Mouse (Mus musculus) E14TG2a.4 (cell line): ENCODE measurements around the gene Tmem269.

ENCODE experiments used
- H3K27me3 ChIP-seq: 2 replicates; pipeline ENCODE4 v1.6.1; 2014; ENCODE audit warnings: low read length, control low read depth; ENCODE audit not compliant: insufficient read depth
- H3K36me3 ChIP-seq: 2 replicates; pipeline ENCODE4 v1.6.1; 2014; ENCODE audit warnings: low read length, control low read depth; ENCODE audit not compliant: insufficient read depth
- H3K4me1 ChIP-seq: replicated peaks from 2 replicates; pipeline ENCODE4 v1.6.1; 2014; ENCODE audit warnings: low read depth, low read length, control low read depth
- H3K4me3 ChIP-seq: replicated peaks from 2 replicates; pipeline ENCODE4 v1.5.1; 2014; ENCODE audit warnings: mild to moderate bottlenecking, low read length
- H3K9me3 ChIP-seq: 2 replicates; pipeline ENCODE4 v1.6.1; 2014; ENCODE audit warnings: low read length, control low read depth
- CTCF ChIP-seq: conservative IDR thresholded peaks from 2 replicates; pipeline ENCODE4 v1.5.1; 2014; ENCODE audit warnings: low read length
- NANOG ChIP-seq: IDR thresholded peaks from 2 replicates; pipeline ENCODE4 v1.6.1; 2014; ENCODE audit warnings: borderline replicate concordance, low read length, mixed read lengths
- POU5F1 ChIP-seq: IDR thresholded peaks from 2 replicates; pipeline ENCODE4 v1.6.1; 2014; ENCODE audit warnings: low read length, borderline replicate concordance

The Tmem269 gene

DNA sequence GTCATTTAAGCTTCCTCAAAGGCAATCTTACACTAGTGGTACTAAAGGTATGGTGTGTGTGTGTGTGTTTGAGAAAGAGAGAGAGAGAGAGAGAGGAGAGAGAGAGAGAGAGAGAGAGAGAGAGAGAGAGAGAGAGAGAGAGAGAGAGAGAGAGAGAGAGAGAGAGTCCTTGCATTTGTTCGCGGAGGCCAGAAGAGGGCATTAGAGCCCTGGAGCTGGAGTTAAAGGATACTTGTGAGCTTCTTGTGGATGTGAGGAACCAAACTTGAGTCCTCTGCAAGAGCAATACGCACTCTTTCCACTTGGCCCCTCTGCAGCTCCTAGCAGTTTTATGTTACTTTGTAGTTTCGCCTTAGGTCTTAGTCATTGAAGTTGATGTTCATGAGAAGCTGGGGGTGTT is 55.0 kb downstream of the Tmem269 start:
- Histone ChIP-seq H3K4me3 (no peak overlapping the region), H3K27me3 (no peaks in the 10 kb centered on the region), H3K9me3 (no peaks in the 10 kb centered on the region), H3K4me1 (peaks cover 16% of the 10 kb centered on the region), H3K36me3 (no peaks in the 10 kb centered on the region)
- TF ChIP-seq POU5F1 (no peak), CTCF (no peak), NANOG (no peak)

DNA sequence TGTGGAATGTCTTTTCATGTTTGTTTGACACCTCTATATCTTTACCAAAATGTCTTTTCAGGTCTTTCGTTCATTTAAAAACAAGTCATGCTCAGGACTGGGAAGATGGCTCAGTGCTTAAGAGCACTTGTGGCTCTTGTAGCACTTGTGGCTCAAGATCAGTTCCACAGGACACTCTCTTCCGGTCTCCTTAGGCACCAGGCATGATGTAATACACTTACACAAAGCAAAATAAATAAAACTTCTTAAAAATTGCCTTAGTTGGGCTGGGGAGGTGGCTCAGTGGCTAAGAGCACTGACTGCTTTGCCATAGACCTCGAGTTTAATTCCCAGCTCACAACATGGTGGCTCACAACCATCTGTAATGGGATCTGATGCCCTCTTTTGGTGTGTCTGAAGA is 56.7 kb downstream of the Tmem269 start:
- Histone ChIP-seq H3K4me3 (no peak overlapping the region), H3K4me1 (peaks cover 6% of the 10 kb centered on the region), H3K27me3 (no peaks in the 10 kb centered on the region), H3K9me3 (no peaks in the 10 kb centered on the region), H3K36me3 (no peaks in the 10 kb centered on the region)
- TF ChIP-seq NANOG (no peak), CTCF (no peak), POU5F1 (no peak)

DNA sequence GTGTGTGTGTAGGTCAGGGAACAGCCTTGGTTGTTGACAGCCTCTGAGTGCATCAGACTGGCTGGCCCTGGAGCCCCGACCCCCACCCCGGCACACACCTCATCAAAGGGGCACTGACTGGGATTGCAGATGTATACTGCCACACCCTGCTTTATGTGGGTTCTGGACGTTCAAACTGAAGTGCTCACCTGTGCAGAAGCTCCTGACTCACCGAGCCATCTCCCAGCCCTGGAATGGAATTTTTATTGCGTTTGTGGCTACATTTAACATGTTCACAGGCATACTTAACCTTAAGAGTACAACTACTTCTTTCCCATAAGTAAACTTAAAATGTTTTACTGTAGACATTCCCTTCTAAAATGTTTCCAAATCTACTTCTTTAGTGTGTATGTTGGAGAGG is 60.1 kb downstream of the Tmem269 start:
- Histone ChIP-seq H3K4me3 (no peak overlapping the region), H3K4me1 (no peaks in the 10 kb centered on the region), H3K36me3 (no peaks in the 10 kb centered on the region), H3K9me3 (no peaks in the 10 kb centered on the region), H3K27me3 (peaks cover 2% of the 10 kb centered on the region; the same call in 1 of the 2 replicates)
- TF ChIP-seq POU5F1 (no peak), CTCF (no peak), NANOG (no peak)

DNA sequence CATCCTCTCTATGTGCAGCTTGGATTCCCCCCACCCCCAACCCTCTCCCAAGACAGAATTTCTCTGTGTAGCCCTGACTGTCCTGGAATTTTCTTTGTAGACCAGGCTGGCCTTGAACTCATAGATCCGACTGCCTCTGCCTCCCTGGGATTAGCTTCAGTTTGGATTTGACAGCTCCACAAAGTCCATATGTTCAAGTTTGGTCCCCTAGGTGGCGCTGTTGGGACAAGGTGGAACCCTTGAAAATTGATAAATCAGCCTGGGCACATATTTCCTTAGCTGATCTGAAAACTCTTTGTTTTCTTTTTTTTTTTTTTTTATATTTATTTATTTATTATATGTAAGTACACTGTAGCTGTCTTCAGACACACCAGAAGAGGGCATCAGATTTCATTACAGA is 60.8 kb downstream of the Tmem269 start:
- Histone ChIP-seq H3K36me3 (no peaks in the 10 kb centered on the region), H3K9me3 (no peaks in the 10 kb centered on the region), H3K4me3 (no peak overlapping the region), H3K27me3 (peaks cover 3% of the 10 kb centered on the region; the same call in 1 of the 2 replicates), H3K4me1 (no peaks in the 10 kb centered on the region)
- TF ChIP-seq POU5F1 (no peak), NANOG (no peak), CTCF (peak; percentile 72)
